18 mouse cellular contexts compared by ENCODE assay signal in the genomic region with DNA sequence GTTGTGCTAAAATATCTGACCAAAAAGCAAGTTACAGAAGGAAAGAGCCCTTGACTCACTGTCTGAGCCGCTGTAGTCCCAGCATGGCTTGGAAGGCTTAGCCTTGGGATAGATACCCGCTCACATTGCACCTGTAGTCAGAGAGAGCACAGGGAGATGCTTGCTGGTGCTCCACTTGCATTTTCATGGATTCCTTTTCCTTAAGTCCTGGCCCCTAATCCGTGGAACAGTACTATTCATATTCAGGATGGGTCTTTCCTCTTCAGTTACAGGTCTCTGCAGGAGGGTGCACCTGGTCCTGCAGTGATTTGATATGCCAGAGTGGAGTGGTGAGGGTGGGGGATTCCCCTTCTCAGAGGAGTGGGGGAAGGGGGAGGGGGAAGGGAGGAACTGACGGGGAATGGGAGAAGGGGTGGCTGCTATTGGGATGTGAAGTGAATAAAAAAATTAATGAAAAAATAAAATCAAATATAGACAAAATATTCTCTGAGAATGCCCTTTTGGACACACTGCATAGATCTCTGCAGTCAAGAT.
"Had no signal": no experiment of that assay in that cellular context is flagged by ENCODE, and none has a peak within 500 bp of the region (broad histone marks: within the 10 kb centered on the region; RNA-seq: fewer than 3 reads in every experiment).

No protein-coding gene starts in this region.

- H3K4me1 ChIP-seq: midbrain, embryonic 10.5 days; midbrain, embryonic 12.5 days; neural tube, embryonic 13.5 days; neural tube, embryonic 15.5 days had no signal

- H3K9ac ChIP-seq: lung, embryonic 14.5 days; midbrain, embryonic 12.5 days; neural tube, embryonic 13.5 days; neural tube, embryonic 15.5 days had no signal

- H3K36me3 ChIP-seq: midbrain, embryonic 10.5 days; midbrain, embryonic 12.5 days; neural tube, embryonic 13.5 days; neural tube, embryonic 15.5 days had no signal

- DNase-seq: lung, adult 18-20 months; lung, embryonic 14.5 days; lung, postnatal 10 days; lung, postnatal 4 days; midbrain, embryonic 14.5 days; retina, postnatal 1 day; right cerebral cortex, adult 18-20 months; right cerebral cortex, postnatal 25 days; right cerebral cortex, postnatal 4 days; spleen, adult 18-20 months; thymus, adult 18-20 months; thymus, postnatal 14 days; thymus, postnatal 36 days had no signal

- H3K27ac ChIP-seq: midbrain, embryonic 10.5 days; midbrain, embryonic 12.5 days; neural tube, embryonic 13.5 days; neural tube, embryonic 15.5 days had no signal

- H3K4me3 ChIP-seq: midbrain, embryonic 10.5 days; midbrain, embryonic 12.5 days; myocyte; neural tube, embryonic 13.5 days; neural tube, embryonic 15.5 days had no signal

- H3K9me3 ChIP-seq: midbrain, embryonic 10.5 days; midbrain, embryonic 12.5 days; neural tube, embryonic 13.5 days; neural tube, embryonic 15.5 days had no signal

- H3K4me2 ChIP-seq: lung, embryonic 14.5 days; midbrain, embryonic 12.5 days; neural tube, embryonic 13.5 days; neural tube, embryonic 15.5 days had no signal
